Mouse (Mus musculus): ENCODE results near the gene Tjp3. TPM values are rescaled to one million over a fixed set of nuclear protein-coding genes. Genes with fewer than 3 reads are reported as not detected.

The Tjp3 gene
- polyA plus RNA-seq, 1 experiment from 2014 or later = 22.6 TPM

DNA sequence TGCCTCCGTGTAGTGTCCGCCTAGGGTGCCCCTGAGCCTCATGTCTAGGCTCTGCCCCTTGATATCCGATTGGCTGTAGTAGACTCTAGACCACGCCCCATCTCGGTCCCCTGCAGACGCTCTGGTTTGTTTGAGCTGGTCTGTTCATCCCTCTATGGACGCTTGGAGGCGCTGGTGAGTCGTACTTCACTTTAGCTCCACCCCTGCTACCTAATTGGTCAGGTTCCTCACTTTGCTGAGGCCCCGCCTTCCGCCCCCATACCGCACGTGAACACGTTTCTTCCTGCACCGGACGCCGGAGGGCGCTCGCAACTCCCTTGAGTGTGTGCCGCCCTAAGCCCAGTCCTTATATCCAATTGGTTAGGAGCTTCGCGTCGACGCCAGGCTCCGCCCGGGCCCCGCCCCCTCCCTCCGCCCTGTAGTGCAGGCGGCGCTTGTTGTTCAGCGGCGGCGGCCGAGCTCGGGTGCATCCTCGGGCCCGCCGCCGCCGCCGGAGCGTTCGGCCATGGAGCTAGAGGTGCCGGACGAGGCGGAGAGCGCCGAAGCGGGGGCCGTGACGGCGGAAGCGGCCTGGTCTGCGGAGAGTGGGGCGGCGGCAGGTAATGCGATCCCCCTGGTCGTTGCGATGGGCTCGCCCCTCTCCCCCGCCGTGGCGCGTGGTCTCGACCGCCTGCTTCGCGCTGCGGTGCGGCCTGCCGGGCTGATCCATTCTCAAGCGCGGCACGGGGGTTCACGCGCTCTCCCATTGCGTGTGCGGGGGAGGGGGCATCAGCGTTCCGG is 1.4 kb upstream of the Tjp3 start, which contains the start of gene Pip5k1c:
Gene Pip5k1c (plus strand): TSS at position 410 of the 780 bp plus-strand sequence.
- H3K4me2 ChIP-seq (replicated peaks; ENCODE audit: low read depth, low read length) = peak within 1 kb of the TSS; percentile 93
- H3K9me3 ChIP-seq (ENCODE audit: low read length) = no peaks in the 10 kb centered on the region
- peak; percentile 95 for ATAC-seq (ENCODE audit: low FRiP score, low TSS enrichment)
- under 1% methylated on average over 64 of the region's 80 CpGs for WGBS
- H3K27me3 ChIP-seq (ENCODE audit: insufficient read depth, low read length) = peaks cover 20% of the 10 kb centered on the region; the same call in 1 of the 2 replicates
- H3K36me3 ChIP-seq (ENCODE audit: insufficient read depth, low read length) = no peaks in the 10 kb centered on the region
- H3K9ac ChIP-seq (replicated peaks; ENCODE audit: low read length) = peak within 1 kb of the TSS; percentile 87
- H3K4me3 ChIP-seq (ENCODE audit: low read length) = peak within 1 kb of the TSS; percentile 94
- H3K27ac ChIP-seq (ENCODE audit: low read length) = peak within 1 kb of the TSS; percentile 88
- H3K4me1 ChIP-seq (ENCODE audit: insufficient read depth, low read length) = peaks cover 42% of the 10 kb centered on the region

DNA sequence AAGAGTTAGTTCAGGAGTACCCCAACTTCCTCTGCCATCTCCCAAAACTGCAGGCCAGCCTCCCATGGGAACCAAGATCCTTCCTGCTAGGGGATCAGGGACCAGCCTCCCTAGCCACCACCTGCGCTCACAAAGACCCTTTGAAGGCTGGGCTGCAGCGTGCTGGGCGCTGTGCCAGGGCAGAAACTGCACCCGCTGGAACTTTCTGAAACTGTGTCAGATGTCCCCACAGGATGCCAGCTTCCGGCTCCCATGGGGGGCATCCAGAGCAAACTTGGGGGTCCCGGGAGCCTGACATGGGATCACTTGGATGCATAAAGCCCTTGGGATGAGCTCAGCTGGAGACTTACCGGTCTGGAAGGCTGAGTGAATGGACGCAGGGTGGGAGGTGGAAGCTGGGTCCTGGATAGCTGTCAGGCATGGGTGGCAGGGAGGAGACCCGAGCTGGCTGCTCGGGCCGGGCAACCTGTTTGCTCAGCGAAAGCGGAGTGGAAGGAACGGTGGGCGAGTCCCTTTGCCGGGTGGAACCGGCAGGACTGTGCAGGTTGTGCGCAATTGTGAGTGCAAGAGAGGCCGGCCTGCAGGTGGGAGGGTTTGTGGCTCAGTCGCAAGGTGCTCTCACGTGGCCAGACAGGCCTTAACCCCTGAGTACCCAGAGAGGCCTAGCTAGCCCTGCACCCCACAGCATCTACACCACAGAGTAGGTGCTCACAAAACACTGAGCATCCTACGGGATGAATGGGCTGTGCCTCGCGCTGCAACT is 502 bp downstream of the Tjp3 start:
- ATAC-seq (ENCODE audit: low FRiP score, low TSS enrichment) = no peak
- Histone ChIP-seq H3K9ac (replicated peaks; ENCODE audit: low read length) (peak overlapping the region; percentile 22), H3K4me1 (ENCODE audit: insufficient read depth, low read length) (peaks cover 46% of the 10 kb centered on the region)

DNA sequence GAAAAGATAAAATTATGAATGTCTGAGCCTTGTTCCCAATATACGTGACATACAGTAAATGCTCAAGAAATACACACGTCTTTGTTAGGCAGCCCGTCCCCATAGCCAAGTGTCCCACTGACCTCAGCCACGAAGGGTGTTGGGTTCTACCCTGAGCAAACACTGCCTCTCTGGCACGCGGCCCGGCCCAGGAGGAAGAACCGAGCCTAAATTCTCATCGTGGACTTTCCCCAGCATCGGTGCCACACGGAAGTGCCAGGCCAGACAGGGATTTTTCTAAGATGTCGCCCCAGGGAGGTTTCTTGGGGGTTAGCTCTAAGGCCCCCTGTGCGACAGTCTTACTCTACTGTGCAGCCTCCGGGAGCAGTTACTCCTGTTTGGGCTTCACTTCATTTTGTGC is 1.6 kb downstream of the Tjp3 start:
- Histone ChIP-seq H3K4me2 (replicated peaks; ENCODE audit: low read depth, low read length) (peak overlapping the region; percentile 44), H3K27ac (ENCODE audit: low read length) (no peak overlapping the region), H3K9me3 (ENCODE audit: low read length) (no peaks in the 10 kb centered on the region), H3K4me1 (ENCODE audit: insufficient read depth, low read length) (peaks cover 41% of the 10 kb centered on the region), H3K9ac (replicated peaks; ENCODE audit: low read length) (peak overlapping the region; percentile 34; the same call in 1 of the 2 replicates), H3K36me3 (ENCODE audit: insufficient read depth, low read length) (no peaks in the 10 kb centered on the region), H3K4me3 (ENCODE audit: low read length) (no peak overlapping the region), H3K27me3 (ENCODE audit: insufficient read depth, low read length) (peaks cover 26% of the 10 kb centered on the region)
- WGBS = 52% methylated on average over 14 of the region's 14 CpGs
- no peak for ATAC-seq (ENCODE audit: low FRiP score, low TSS enrichment)

More for the DNA sequence above, 502 bp downstream of the Tjp3 start:
- H3K9me3 ChIP-seq (ENCODE audit: low read length) = no peaks in the 10 kb centered on the region
- 14% methylated on average over 24 of the region's 24 CpGs for WGBS
- peak overlapping the region; percentile 71 for H3K27ac ChIP-seq (ENCODE audit: low read length)
- peaks cover 20% of the 10 kb centered on the region; the same call in 1 of the 2 replicates for H3K27me3 ChIP-seq (ENCODE audit: insufficient read depth, low read length)
- H3K4me3 ChIP-seq (ENCODE audit: low read length) = peak overlapping the region; percentile 35
- no peaks in the 10 kb centered on the region for H3K36me3 ChIP-seq (ENCODE audit: insufficient read depth, low read length)
- H3K4me2 ChIP-seq (replicated peaks; ENCODE audit: low read depth, low read length) = peak overlapping the region; percentile 44

DNA sequence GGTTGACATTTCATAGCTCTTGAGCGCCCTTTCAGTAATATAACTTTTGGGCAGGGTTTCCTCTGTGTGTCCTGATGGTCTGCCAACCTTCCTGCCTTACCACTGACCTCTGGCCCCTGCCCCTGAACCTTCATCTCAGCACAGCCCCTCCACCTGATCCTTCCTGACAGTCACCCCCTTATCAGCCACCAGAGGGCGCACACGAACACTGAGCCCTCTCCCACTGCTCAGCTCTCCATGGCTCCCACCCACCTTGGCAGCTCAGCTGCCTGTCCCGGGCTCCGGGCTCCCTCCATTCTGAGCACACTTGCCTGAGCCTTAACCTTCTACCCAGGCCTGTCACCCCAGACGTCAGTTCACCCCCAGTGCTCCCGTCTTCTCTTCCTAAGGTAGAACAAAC is 2.1 kb downstream of the Tjp3 start:
- WGBS = 2% methylated on average over 7 of the region's 7 CpGs

DNA sequence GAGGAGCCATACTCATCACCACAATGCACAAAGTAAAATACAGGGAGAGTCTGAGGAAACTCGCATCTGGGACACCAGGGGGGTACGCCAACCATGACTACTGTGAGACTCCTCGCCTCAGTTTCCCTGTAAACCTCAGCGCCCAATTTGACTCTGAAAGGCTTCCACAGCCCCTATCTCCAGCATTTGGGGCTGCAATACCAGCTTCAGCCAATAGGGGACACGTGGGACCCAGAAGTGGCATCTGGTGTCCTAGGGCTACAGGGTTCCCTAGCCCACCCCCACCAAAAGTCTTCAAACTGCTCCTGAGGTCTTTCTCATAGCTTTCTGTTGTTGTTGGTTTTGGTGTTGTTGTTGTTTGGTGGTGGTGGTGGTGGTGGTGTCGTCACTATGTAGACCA is 2.8 kb downstream of the Tjp3 start:
- H3K9me3 ChIP-seq (ENCODE audit: low read length) = no peaks in the 10 kb centered on the region
- no peak overlapping the region for H3K27ac ChIP-seq (ENCODE audit: low read length)
- H3K9ac ChIP-seq (replicated peaks; ENCODE audit: low read length) = no peak overlapping the region
- no peak overlapping the region for H3K4me3 ChIP-seq (ENCODE audit: low read length)
- peaks cover 37% of the 10 kb centered on the region for H3K4me1 ChIP-seq (ENCODE audit: insufficient read depth, low read length)
- peaks cover 37% of the 10 kb centered on the region for H3K27me3 ChIP-seq (ENCODE audit: insufficient read depth, low read length)
- no peak overlapping the region; the same call in 1 of the 2 replicates for H3K4me2 ChIP-seq (replicated peaks; ENCODE audit: low read depth, low read length)
- no peak for ATAC-seq (ENCODE audit: low FRiP score, low TSS enrichment)
- 31% methylated on average over 6 of the region's 6 CpGs for WGBS
- H3K36me3 ChIP-seq (ENCODE audit: insufficient read depth, low read length) = no peaks in the 10 kb centered on the region

More for the DNA sequence above, 2.1 kb downstream of the Tjp3 start:
- no peak overlapping the region for H3K4me3 ChIP-seq (ENCODE audit: low read length)
- H3K9ac ChIP-seq (replicated peaks; ENCODE audit: low read length) = peak overlapping the region; percentile 34; the same call in 1 of the 2 replicates
- no peaks in the 10 kb centered on the region for H3K36me3 ChIP-seq (ENCODE audit: insufficient read depth, low read length)
- H3K4me1 ChIP-seq (ENCODE audit: insufficient read depth, low read length) = peaks cover 39% of the 10 kb centered on the region
- no peaks in the 10 kb centered on the region for H3K9me3 ChIP-seq (ENCODE audit: low read length)
- peaks cover 31% of the 10 kb centered on the region for H3K27me3 ChIP-seq (ENCODE audit: insufficient read depth, low read length)
- no peak overlapping the region for H3K27ac ChIP-seq (ENCODE audit: low read length)
- no peak for ATAC-seq (ENCODE audit: low FRiP score, low TSS enrichment)
- H3K4me2 ChIP-seq (replicated peaks; ENCODE audit: low read depth, low read length) = peak overlapping the region; percentile 44

DNA sequence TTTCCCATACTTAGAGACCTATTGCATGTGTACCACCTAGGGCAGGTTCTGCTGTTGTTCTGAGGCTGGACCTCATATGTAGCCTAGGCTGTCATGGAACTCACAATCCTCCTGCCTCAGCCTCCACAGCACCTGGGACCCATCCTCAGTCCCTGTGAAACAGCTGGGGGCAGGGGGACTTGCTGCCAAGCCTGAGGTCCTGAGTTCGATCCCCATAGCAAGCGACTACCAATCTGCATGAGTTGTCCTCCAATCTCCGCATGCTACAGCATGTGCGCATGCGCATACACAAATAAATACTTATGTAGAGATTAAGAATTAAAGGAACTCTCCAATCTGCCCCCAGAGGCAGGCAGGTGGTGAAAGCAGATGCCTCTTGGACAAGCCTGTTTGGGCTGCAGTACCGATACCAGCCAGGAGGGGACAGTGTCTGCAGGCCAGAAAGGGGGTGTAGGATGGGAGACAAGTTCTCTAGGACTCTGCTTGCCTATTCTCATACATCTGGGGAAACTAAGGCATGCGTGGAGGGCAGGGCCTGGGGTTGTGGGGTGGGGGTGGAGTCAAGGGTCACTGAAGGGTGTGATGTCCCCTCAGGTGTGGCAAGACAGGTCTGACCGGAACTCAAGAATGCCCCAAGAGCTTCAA is 3.7 kb downstream of the Tjp3 start:
- Histone ChIP-seq H3K4me1 (ENCODE audit: insufficient read depth, low read length) (peaks cover 37% of the 10 kb centered on the region), H3K27me3 (ENCODE audit: insufficient read depth, low read length) (peaks cover 45% of the 10 kb centered on the region), H3K9ac (replicated peaks; ENCODE audit: low read length) (no peak overlapping the region), H3K4me3 (ENCODE audit: low read length) (no peak overlapping the region), H3K36me3 (ENCODE audit: insufficient read depth, low read length) (no peaks in the 10 kb centered on the region), H3K4me2 (replicated peaks; ENCODE audit: low read depth, low read length) (no peak overlapping the region; the same call in 1 of the 2 replicates), H3K27ac (ENCODE audit: low read length) (no peak overlapping the region), H3K9me3 (ENCODE audit: low read length) (no peaks in the 10 kb centered on the region)
- ATAC-seq (ENCODE audit: low FRiP score, low TSS enrichment) = no peak
- 56% methylated on average over 8 of the region's 8 CpGs for WGBS

DNA sequence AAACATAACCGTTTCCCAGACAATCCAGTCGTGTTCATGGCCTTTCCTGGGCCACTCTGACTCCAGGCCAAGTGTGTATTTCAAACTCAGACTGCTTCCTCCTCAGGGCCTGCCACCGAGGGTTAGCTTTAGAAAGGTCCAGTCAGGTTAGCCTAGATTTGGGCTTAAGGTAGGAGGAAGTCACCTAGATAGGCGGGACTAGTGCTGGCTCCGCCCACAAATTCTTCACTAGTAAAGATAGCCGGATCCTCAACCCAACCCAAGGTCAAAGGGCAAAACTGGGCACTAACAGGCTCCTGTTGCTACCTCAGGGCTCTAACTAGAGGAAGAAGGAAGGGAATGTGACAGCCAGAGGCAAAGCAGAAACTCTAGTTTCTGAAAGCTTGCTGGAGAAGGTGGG is 4.8 kb downstream of the Tjp3 start:
- Histone ChIP-seq H3K27ac (ENCODE audit: low read length) (peak overlapping the region; percentile 8; the same call in 1 of the 2 replicates), H3K4me1 (ENCODE audit: insufficient read depth, low read length) (peaks cover 34% of the 10 kb centered on the region), H3K9ac (replicated peaks; ENCODE audit: low read length) (no peak overlapping the region; the same call in 1 of the 2 replicates), H3K36me3 (ENCODE audit: insufficient read depth, low read length) (no peaks in the 10 kb centered on the region), H3K4me3 (ENCODE audit: low read length) (no peak overlapping the region), H3K4me2 (replicated peaks; ENCODE audit: low read depth, low read length) (peak overlapping the region; percentile 81), H3K9me3 (ENCODE audit: low read length) (no peaks in the 10 kb centered on the region), H3K27me3 (ENCODE audit: insufficient read depth, low read length) (peaks cover 44% of the 10 kb centered on the region)
- WGBS = 34% methylated on average over 6 of the region's 6 CpGs
- no peak for ATAC-seq (ENCODE audit: low FRiP score, low TSS enrichment)

DNA sequence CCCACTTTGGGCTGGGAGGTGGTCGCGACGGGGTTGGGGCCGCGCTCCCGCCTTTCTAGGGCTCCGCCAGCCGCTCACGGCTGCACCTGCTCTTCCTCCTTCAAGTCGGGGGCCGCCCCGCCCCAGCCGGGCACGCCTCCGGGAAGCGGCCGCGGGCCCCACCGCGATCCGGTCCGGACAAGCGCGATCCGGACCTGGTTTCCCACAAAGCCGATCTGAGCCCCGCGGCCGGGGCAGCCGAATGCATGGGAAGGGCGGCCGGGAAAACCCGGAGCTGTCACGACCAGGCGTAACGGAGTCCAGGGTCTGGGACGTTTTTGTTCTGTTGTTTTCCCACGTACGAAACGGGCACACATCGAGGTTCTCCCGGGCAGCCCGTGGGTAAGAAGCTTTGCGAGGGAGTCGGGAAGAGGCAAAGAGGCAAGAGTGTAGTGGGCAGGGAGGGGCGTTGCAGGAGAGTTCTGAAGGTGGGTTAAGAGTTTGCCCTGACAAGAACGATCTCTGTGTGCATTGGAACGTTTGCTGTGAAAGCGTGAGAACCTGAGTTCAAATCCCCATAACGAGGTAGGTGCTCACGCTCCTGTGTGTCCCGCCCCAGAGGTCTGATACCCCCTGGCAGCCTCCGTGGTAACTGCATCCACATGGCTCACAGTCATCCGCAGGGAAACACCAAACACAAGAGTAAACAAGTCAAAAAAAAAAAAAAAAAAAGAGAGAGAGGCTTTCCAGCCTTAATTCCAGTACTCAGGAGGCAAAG is 5.5 kb downstream of the Tjp3 start:
- Histone ChIP-seq H3K4me2 (replicated peaks; ENCODE audit: low read depth, low read length) (peak overlapping the region; percentile 81), H3K9me3 (ENCODE audit: low read length) (no peaks in the 10 kb centered on the region), H3K36me3 (ENCODE audit: insufficient read depth, low read length) (no peaks in the 10 kb centered on the region), H3K4me3 (ENCODE audit: low read length) (peak overlapping the region; percentile 61), H3K27ac (ENCODE audit: low read length) (peak overlapping the region; percentile 40; the same call in 1 of the 2 replicates), H3K27me3 (ENCODE audit: insufficient read depth, low read length) (peaks cover 37% of the 10 kb centered on the region), H3K4me1 (ENCODE audit: insufficient read depth, low read length) (peaks cover 34% of the 10 kb centered on the region), H3K9ac (replicated peaks; ENCODE audit: low read length) (peak overlapping the region; percentile 74)
- whole genome bisulfite sequencing = 3% methylated on average over 54 of the region's 54 CpGs
- ATAC-seq (ENCODE audit: low FRiP score, low TSS enrichment) = peak; percentile 64

DNA sequence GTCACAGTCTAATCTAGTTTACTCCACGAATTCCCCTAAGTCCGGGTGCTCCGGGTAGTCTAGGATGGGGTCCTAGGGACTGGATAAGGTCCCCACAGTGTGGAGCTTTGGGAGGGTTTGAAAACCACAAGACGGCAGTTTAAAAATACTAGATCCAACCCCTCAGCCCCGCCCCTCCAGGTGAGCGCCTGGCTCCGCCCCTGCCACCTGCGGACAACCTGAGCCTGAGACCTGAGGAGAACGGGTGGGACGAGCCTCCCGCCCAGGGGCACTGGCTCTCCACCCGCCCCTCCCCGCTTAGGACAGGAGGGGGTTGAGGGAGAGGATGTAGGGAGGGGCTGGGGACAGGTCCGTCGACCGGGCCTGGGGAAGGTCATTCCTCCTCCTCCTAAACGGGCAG is 6.7 kb downstream of the Tjp3 start:
- Histone ChIP-seq H3K4me1 (ENCODE audit: insufficient read depth, low read length) (peaks cover 32% of the 10 kb centered on the region), H3K27ac (ENCODE audit: low read length) (peak overlapping the region; percentile 71), H3K4me3 (ENCODE audit: low read length) (peak overlapping the region; percentile 61), H3K9ac (replicated peaks; ENCODE audit: low read length) (peak overlapping the region; percentile 74), H3K36me3 (ENCODE audit: insufficient read depth, low read length) (no peaks in the 10 kb centered on the region), H3K9me3 (ENCODE audit: low read length) (no peaks in the 10 kb centered on the region), H3K4me2 (replicated peaks; ENCODE audit: low read depth, low read length) (peak overlapping the region; percentile 81), H3K27me3 (ENCODE audit: insufficient read depth, low read length) (peaks cover 28% of the 10 kb centered on the region)
- 7% methylated on average over 17 of the region's 17 CpGs for WGBS
- ATAC-seq (ENCODE audit: low FRiP score, low TSS enrichment) = peak; percentile 33; the same call in 1 of the 2 replicates
